Mouse (Mus musculus): ENCODE measurements around the gene Lima1. TPM values are rescaled to one million over a fixed set of nuclear protein-coding genes. Genes with fewer than 3 reads are reported as not detected.

Lima1 gene
- polyA plus RNA-seq, 1 experiment from 2014 or later = 43.4 TPM

- Histone ChIP-seq H3K27me3 (ENCODE audit: poor library complexity, severe bottlenecking) (no peaks in the 10 kb centered on the region), H3K36me3 (replicated peaks) (no peaks in the 10 kb centered on the region), H3K4me3 (no peak overlapping the region), H3K4me1 (peaks cover 13% of the 10 kb centered on the region), H3K27ac (no peak overlapping the region), H3K9me3 (no peaks in the 10 kb centered on the region)
- DNase-seq (ENCODE audit: extremely low spot score, low spot score) = no peak
- WGBS = 85% methylated on average over 13 of the region's 13 CpGs
Measured at GRCm38 (mm10) chr15:99847207-99847881, 27.9 kb downstream of the Lima1 start.

GRCm38 (mm10) chr15:99846633-99847032 is 28.6 kb downstream of the Lima1 start:
- H3K9me3 ChIP-seq = no peaks in the 10 kb centered on the region
- H3K4me3 ChIP-seq = no peak overlapping the region
- 64% methylated on average over 6 of the region's 6 CpGs for WGBS
- no peak for DNase-seq (ENCODE audit: extremely low spot score, low spot score)
- H3K27me3 ChIP-seq (ENCODE audit: poor library complexity, severe bottlenecking) = no peaks in the 10 kb centered on the region
- peaks cover 6% of the 10 kb centered on the region; the same call in 1 of the 2 replicates for H3K36me3 ChIP-seq (replicated peaks)
- H3K27ac ChIP-seq = no peak overlapping the region
- peaks cover 13% of the 10 kb centered on the region for H3K4me1 ChIP-seq

- peaks cover 17% of the 10 kb centered on the region for H3K4me1 ChIP-seq
- DNase-seq (ENCODE audit: extremely low spot score, low spot score) = no peak
- WGBS = 89% methylated on average over 3 of the region's 3 CpGs
- H3K9me3 ChIP-seq = no peaks in the 10 kb centered on the region
- no peak overlapping the region for H3K4me3 ChIP-seq
- H3K36me3 ChIP-seq (replicated peaks) = peaks cover 6% of the 10 kb centered on the region; the same call in 1 of the 2 replicates
- no peak overlapping the region for H3K27ac ChIP-seq
- no peaks in the 10 kb centered on the region for H3K27me3 ChIP-seq (ENCODE audit: poor library complexity, severe bottlenecking)
Measured at GRCm38 (mm10) chr15:99843856-99844255, 31.4 kb downstream of the Lima1 start.

- 82% methylated on average over 2 of the region's 2 CpGs for whole genome bisulfite sequencing
- no peak overlapping the region for H3K4me3 ChIP-seq
- H3K9me3 ChIP-seq = no peaks in the 10 kb centered on the region
- no peak overlapping the region for H3K27ac ChIP-seq
- DNase-seq (ENCODE audit: extremely low spot score, low spot score) = no peak
- no peaks in the 10 kb centered on the region for H3K27me3 ChIP-seq (ENCODE audit: poor library complexity, severe bottlenecking)
- peaks cover 10% of the 10 kb centered on the region for H3K4me1 ChIP-seq
- H3K36me3 ChIP-seq (replicated peaks) = peaks cover 6% of the 10 kb centered on the region; the same call in 1 of the 2 replicates
Measured at GRCm38 (mm10) chr15:99839910-99840309, 35.3 kb downstream of the Lima1 start.

- DNase-seq (ENCODE audit: extremely low spot score, low spot score) = no peak
- H3K27ac ChIP-seq = 0 out of 2 replicates have a peak overlapping the region, but pooled peaks have one; percentile 11
- peaks cover 6% of the 10 kb centered on the region; the same call in 1 of the 2 replicates for H3K36me3 ChIP-seq (replicated peaks)
- no peaks in the 10 kb centered on the region for H3K27me3 ChIP-seq (ENCODE audit: poor library complexity, severe bottlenecking)
- H3K4me3 ChIP-seq = no peak overlapping the region
- no peaks in the 10 kb centered on the region for H3K9me3 ChIP-seq
- WGBS = 89% methylated on average over 13 of the region's 13 CpGs
- H3K4me1 ChIP-seq = peaks cover 13% of the 10 kb centered on the region
Measured at GRCm38 (mm10) chr15:99839165-99839840, 36.0 kb downstream of the Lima1 start.

GRCm38 (mm10) chr15:99837561-99837960 is 37.7 kb downstream of the Lima1 start:
- Histone ChIP-seq H3K4me3 (no peak overlapping the region), H3K36me3 (replicated peaks) (peaks cover 6% of the 10 kb centered on the region; the same call in 1 of the 2 replicates), H3K27me3 (ENCODE audit: poor library complexity, severe bottlenecking) (no peaks in the 10 kb centered on the region), H3K4me1 (peaks cover 13% of the 10 kb centered on the region), H3K9me3 (no peaks in the 10 kb centered on the region), H3K27ac (no peak overlapping the region)
- no peak for DNase-seq (ENCODE audit: extremely low spot score, low spot score)
- WGBS = 82% methylated on average over 7 of the region's 7 CpGs

- H3K9me3 ChIP-seq = no peaks in the 10 kb centered on the region
- no peak for DNase-seq (ENCODE audit: extremely low spot score, low spot score)
- no peak overlapping the region for H3K27ac ChIP-seq
- H3K36me3 ChIP-seq (replicated peaks) = no peaks in the 10 kb centered on the region
- peaks cover 13% of the 10 kb centered on the region for H3K4me1 ChIP-seq
- WGBS = 74% methylated on average over 9 of the region's 9 CpGs
- H3K4me3 ChIP-seq = no peak overlapping the region
- no peaks in the 10 kb centered on the region for H3K27me3 ChIP-seq (ENCODE audit: poor library complexity, severe bottlenecking)
Measured at GRCm38 (mm10) chr15:99835191-99835590, 40.1 kb downstream of the Lima1 start.

- H3K36me3 ChIP-seq (replicated peaks) = no peaks in the 10 kb centered on the region
- H3K9me3 ChIP-seq = no peaks in the 10 kb centered on the region
- 90% methylated on average over 3 of the region's 3 CpGs for WGBS
- no peak overlapping the region for H3K4me3 ChIP-seq
- no peaks in the 10 kb centered on the region for H3K27me3 ChIP-seq (ENCODE audit: poor library complexity, severe bottlenecking)
- H3K4me1 ChIP-seq = peaks cover 13% of the 10 kb centered on the region
- H3K27ac ChIP-seq = no peak overlapping the region
- no peak for DNase-seq (ENCODE audit: extremely low spot score, low spot score)
Measured at GRCm38 (mm10) chr15:99834681-99835080, 40.6 kb downstream of the Lima1 start.

GRCm38 (mm10) chr15:99833648-99834454 is 41.4 kb downstream of the Lima1 start:
- WGBS = 88% methylated on average over 5 of the region's 5 CpGs
- H3K4me1 ChIP-seq = peaks cover 8% of the 10 kb centered on the region; the same call in 1 of the 2 replicates

GRCm38 (mm10) chr15:99831535-99831934 is 43.7 kb downstream of the Lima1 start:
- Histone ChIP-seq H3K27me3 (ENCODE audit: poor library complexity, severe bottlenecking) (no peaks in the 10 kb centered on the region), H3K27ac (peak overlapping the region; percentile 63; the same call in 1 of the 2 replicates), H3K9me3 (no peaks in the 10 kb centered on the region), H3K4me3 (no peak overlapping the region), H3K36me3 (replicated peaks) (no peaks in the 10 kb centered on the region), H3K4me1 (peaks cover 9% of the 10 kb centered on the region)
- 69% methylated on average over 5 of the region's 5 CpGs for WGBS
- no peak for DNase-seq (ENCODE audit: extremely low spot score, low spot score)

More at GRCm38 (mm10) chr15:99833648-99834454, 41.4 kb downstream of the Lima1 start:
- H3K4me3 ChIP-seq = no peak overlapping the region
- no peaks in the 10 kb centered on the region for H3K36me3 ChIP-seq (replicated peaks)
- H3K27ac ChIP-seq = 0 out of 2 replicates have a peak overlapping the region, but pooled peaks have one; percentile 11
- H3K9me3 ChIP-seq = no peaks in the 10 kb centered on the region
- no peaks in the 10 kb centered on the region for H3K27me3 ChIP-seq (ENCODE audit: poor library complexity, severe bottlenecking)
- DNase-seq (ENCODE audit: extremely low spot score, low spot score) = no peak

GRCm38 (mm10) chr15:99828061-99828460 is 47.2 kb downstream of the Lima1 start:
- no peaks in the 10 kb centered on the region for H3K9me3 ChIP-seq
- H3K4me3 ChIP-seq = no peak overlapping the region
- H3K36me3 ChIP-seq (replicated peaks) = no peaks in the 10 kb centered on the region
- H3K27me3 ChIP-seq (ENCODE audit: poor library complexity, severe bottlenecking) = no peaks in the 10 kb centered on the region
- H3K4me1 ChIP-seq = peaks cover 17% of the 10 kb centered on the region
- no peak for DNase-seq (ENCODE audit: extremely low spot score, low spot score)
- H3K27ac ChIP-seq = no peak overlapping the region
- WGBS = 91% methylated on average over 2 of the region's 2 CpGs

GRCm38 (mm10) chr15:99826210-99826888 is 48.9 kb downstream of the Lima1 start:
- Histone ChIP-seq H3K27me3 (ENCODE audit: poor library complexity, severe bottlenecking) (no peaks in the 10 kb centered on the region), H3K36me3 (replicated peaks) (no peaks in the 10 kb centered on the region), H3K9me3 (no peaks in the 10 kb centered on the region), H3K4me3 (no peak overlapping the region), H3K27ac (peak overlapping the region; percentile 20; the same call in 1 of the 2 replicates), H3K4me1 (peaks cover 17% of the 10 kb centered on the region)
- 63% methylated on average over 8 of the region's 8 CpGs for WGBS
- DNase-seq (ENCODE audit: extremely low spot score, low spot score) = no peak

All from forebrain, embryonic 10.5 days (tissue).